Mouse (Mus musculus): ENCODE measurements around the gene Efcab12.

The Efcab12 gene

DNA sequence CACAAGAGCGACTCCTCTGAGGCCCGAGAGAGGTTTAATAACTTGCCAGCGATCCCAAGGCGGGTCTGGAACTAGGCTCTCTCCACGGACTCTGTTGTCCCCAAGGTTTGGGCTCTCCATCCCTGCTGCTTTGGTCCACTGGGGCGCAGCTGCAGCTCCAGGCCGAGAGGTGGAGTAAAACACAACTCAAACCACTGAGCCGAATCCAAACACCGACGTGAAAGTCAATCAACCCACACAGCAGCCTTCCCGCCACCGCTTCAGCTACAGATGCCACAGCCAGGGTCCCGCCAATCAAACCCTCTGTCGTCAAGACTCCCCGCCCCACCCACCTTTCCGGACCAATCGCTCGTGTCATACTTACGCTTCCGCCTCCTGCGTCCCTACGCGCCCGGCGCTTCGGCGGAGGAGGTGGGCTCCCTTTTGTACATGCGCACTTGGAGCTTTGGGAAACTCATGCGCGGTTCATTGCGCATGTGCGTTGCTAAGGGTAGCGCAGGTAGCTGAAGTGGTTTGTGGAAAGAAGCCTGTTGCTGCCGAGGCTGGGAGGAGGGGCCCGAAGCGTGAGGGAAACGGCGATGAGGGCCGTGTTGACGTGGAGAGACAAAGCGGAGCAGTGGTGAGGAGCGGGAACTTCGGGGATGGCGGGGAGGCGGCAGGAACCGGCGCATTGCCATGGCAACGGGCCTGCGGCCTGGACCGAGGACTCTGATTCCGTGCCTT, 15.0 kb upstream of the Efcab12 start, which contains the start of the genes Mbd4 and Ift122:
Gene Mbd4 (minus strand): TSS at position 281 of the 723 bp plus-strand sequence.
Gene Ift122 (plus strand): TSS at position 380 of the 723 bp plus-strand sequence.
- peaks cover 24% of the 10 kb centered on the region for H3K4me1 ChIP-seq (replicated peaks; ENCODE audit: low read depth, low read length)
- no peaks in the 10 kb centered on the region for H3K9me3 ChIP-seq (ENCODE audit: low read length)
- peak within 1 kb of the TSS; percentile 94 for H3K4me3 ChIP-seq (replicated peaks; ENCODE audit: low read length)
- H3K27me3 ChIP-seq (ENCODE audit: insufficient read depth, low read length), result no peaks in the 10 kb centered on the region
- TF ChIP-seq NANOG (IDR thresholded peaks at IDR 0.05; ENCODE audit: borderline replicate concordance, low read length) (no peak), CTCF (conservative IDR thresholded peaks at IDR 0.05; ENCODE audit: low read length) (no peak)
- peaks cover 28% of the 10 kb centered on the region for H3K36me3 ChIP-seq (ENCODE audit: insufficient read depth, low read length)

DNA sequence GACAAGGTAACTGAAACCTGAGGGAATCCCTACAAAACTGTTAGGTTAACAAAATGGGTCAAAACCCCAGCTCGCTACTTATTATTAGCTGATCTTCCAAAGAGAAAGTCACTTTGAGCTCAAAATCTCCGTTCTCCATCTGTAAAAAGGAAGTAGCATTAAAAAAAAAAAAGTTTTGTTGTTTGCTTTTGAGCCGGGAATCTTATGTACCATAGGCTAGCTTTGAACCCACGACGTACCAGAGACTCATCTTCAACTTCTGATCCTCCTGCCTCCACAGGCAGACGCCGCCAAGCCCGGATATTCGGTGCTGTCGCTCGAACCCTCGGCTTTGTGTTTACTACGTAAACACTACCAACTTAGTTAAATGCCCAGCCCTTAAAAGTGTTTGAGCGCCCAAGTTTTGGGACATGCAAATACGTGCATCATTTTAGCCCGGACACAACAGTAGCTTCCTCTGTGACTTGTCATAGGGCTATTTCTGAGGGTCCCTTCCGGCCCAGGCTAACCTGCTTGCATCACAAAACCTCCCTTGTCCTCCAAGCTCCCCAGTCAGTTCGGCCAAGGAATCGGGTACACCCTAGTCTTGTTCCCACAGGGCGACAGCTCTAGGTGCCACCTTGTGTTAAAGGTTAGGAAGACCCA, 14.4 kb upstream of the Efcab12 start:
- H3K4me1 ChIP-seq (replicated peaks; ENCODE audit: low read depth, low read length), result peaks cover 24% of the 10 kb centered on the region
- TF ChIP-seq POU5F1 (IDR thresholded peaks at IDR 0.05; ENCODE audit: borderline replicate concordance, low read length), result 0 out of 2 replicates have a peak, but pooled peaks have one; percentile 33
- no peak for TF ChIP-seq CTCF (conservative IDR thresholded peaks at IDR 0.05; ENCODE audit: low read length)
- peaks cover 34% of the 10 kb centered on the region for H3K36me3 ChIP-seq (ENCODE audit: insufficient read depth, low read length)
- H3K9me3 ChIP-seq (ENCODE audit: low read length), result no peaks in the 10 kb centered on the region
- H3K27me3 ChIP-seq (ENCODE audit: insufficient read depth, low read length), result no peaks in the 10 kb centered on the region
- H3K4me3 ChIP-seq (replicated peaks; ENCODE audit: low read length), result peak overlapping the region; percentile 94

GRCm38 (mm10) chr6:115848598-115849304, 10.5 kb upstream of the Efcab12 start:
- H3K27me3 ChIP-seq (ENCODE audit: insufficient read depth, low read length), result no peaks in the 10 kb centered on the region
- H3K4me1 ChIP-seq (replicated peaks; ENCODE audit: low read depth, low read length), result peaks cover 18% of the 10 kb centered on the region
- H3K36me3 ChIP-seq (ENCODE audit: insufficient read depth, low read length), result peaks cover 66% of the 10 kb centered on the region
- H3K9me3 ChIP-seq (ENCODE audit: low read length), result no peaks in the 10 kb centered on the region
- TF ChIP-seq NANOG (IDR thresholded peaks at IDR 0.05; ENCODE audit: borderline replicate concordance, low read length), result no peak
- no peak for TF ChIP-seq POU5F1 (IDR thresholded peaks at IDR 0.05; ENCODE audit: borderline replicate concordance, low read length)
- TF ChIP-seq CTCF (conservative IDR thresholded peaks at IDR 0.05; ENCODE audit: low read length), result no peak
- no peak overlapping the region for H3K4me3 ChIP-seq (replicated peaks; ENCODE audit: low read length)

DNA sequence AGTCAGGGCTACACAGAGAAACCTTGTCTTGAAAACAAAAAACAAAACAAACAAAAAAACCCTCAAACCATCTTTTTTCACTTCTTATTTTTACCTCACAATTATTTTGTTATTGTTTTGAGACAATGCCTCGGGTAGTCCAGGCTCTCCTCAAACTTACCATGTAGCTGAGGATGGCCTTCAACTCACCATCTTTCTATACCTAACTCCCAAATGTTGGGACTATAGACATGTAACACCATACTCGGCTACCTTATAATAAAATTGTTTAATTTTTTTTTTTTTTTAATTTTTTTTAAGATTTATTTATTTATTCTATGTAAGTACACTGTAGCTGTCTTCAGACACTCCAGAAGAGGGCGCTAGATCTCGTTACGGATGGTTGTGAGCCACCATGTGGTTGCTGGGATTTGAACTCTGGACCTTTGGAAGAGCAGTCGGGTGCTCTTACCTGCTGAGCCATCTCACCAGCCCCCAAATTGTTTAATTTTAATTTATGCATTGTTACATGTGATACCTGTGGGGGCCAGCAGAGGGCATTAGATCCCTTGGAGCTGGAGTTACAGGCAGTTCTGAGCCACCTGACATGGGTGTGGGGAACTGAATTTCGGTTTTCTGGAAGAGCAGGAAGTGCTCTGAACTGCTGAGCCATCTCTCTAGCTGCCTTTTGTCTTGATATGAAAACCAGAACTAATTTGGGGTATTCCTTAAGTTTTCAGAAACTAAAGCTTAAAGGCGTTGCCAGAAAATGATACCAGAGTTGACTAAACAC, 8.6 kb upstream of the Efcab12 start:
- peaks cover 85% of the 10 kb centered on the region for H3K36me3 ChIP-seq (ENCODE audit: insufficient read depth, low read length)
- no peaks in the 10 kb centered on the region for H3K27me3 ChIP-seq (ENCODE audit: insufficient read depth, low read length)
- H3K4me1 ChIP-seq (replicated peaks; ENCODE audit: low read depth, low read length), result peaks cover 11% of the 10 kb centered on the region
- peak; percentile 61 for TF ChIP-seq CTCF (conservative IDR thresholded peaks at IDR 0.05; ENCODE audit: low read length)
- no peak for TF ChIP-seq NANOG (IDR thresholded peaks at IDR 0.05; ENCODE audit: borderline replicate concordance, low read length)
- no peak for TF ChIP-seq POU5F1 (IDR thresholded peaks at IDR 0.05; ENCODE audit: borderline replicate concordance, low read length)
- H3K4me3 ChIP-seq (replicated peaks; ENCODE audit: low read length), result no peak overlapping the region
- no peaks in the 10 kb centered on the region for H3K9me3 ChIP-seq (ENCODE audit: low read length)

GRCm38 (mm10) chr6:115845006-115845405, 6.8 kb upstream of the Efcab12 start:
- Histone ChIP-seq H3K9me3 (ENCODE audit: low read length) (no peaks in the 10 kb centered on the region), H3K4me1 (replicated peaks; ENCODE audit: low read depth, low read length) (peaks cover 3% of the 10 kb centered on the region), H3K4me3 (replicated peaks; ENCODE audit: low read length) (no peak overlapping the region), H3K27me3 (ENCODE audit: insufficient read depth, low read length) (no peaks in the 10 kb centered on the region), H3K36me3 (ENCODE audit: insufficient read depth, low read length) (peaks cover 81% of the 10 kb centered on the region)
- TF ChIP-seq NANOG (IDR thresholded peaks at IDR 0.05; ENCODE audit: borderline replicate concordance, low read length), result no peak
- no peak for TF ChIP-seq POU5F1 (IDR thresholded peaks at IDR 0.05; ENCODE audit: borderline replicate concordance, low read length)
- TF ChIP-seq CTCF (conservative IDR thresholded peaks at IDR 0.05; ENCODE audit: low read length), result no peak

GRCm38 (mm10) chr6:115838745-115839144, 533 bp upstream of the Efcab12 start:
- H3K4me1 ChIP-seq (replicated peaks; ENCODE audit: low read depth, low read length), result peaks cover 31% of the 10 kb centered on the region
- TF ChIP-seq POU5F1 (IDR thresholded peaks at IDR 0.05; ENCODE audit: borderline replicate concordance, low read length) (no peak), CTCF (conservative IDR thresholded peaks at IDR 0.05; ENCODE audit: low read length) (no peak), NANOG (IDR thresholded peaks at IDR 0.05; ENCODE audit: borderline replicate concordance, low read length) (no peak)
- H3K36me3 ChIP-seq (ENCODE audit: insufficient read depth, low read length), result peaks cover 32% of the 10 kb centered on the region
- no peaks in the 10 kb centered on the region for H3K27me3 ChIP-seq (ENCODE audit: insufficient read depth, low read length)
- peak overlapping the region; percentile 73 for H3K4me3 ChIP-seq (replicated peaks; ENCODE audit: low read length)
- no peaks in the 10 kb centered on the region for H3K9me3 ChIP-seq (ENCODE audit: low read length)

GRCm38 (mm10) chr6:115833861-115834260, 4.4 kb downstream of the Efcab12 start:
- Histone ChIP-seq H3K9me3 (ENCODE audit: low read length) (no peaks in the 10 kb centered on the region), H3K36me3 (ENCODE audit: insufficient read depth, low read length) (no peaks in the 10 kb centered on the region), H3K4me1 (replicated peaks; ENCODE audit: low read depth, low read length) (peaks cover 29% of the 10 kb centered on the region), H3K27me3 (ENCODE audit: insufficient read depth, low read length) (no peaks in the 10 kb centered on the region), H3K4me3 (replicated peaks; ENCODE audit: low read length) (no peak overlapping the region)
- TF ChIP-seq CTCF (conservative IDR thresholded peaks at IDR 0.05; ENCODE audit: low read length) (no peak), NANOG (IDR thresholded peaks at IDR 0.05; ENCODE audit: borderline replicate concordance, low read length) (no peak), POU5F1 (IDR thresholded peaks at IDR 0.05; ENCODE audit: borderline replicate concordance, low read length) (no peak)

All from E14TG2a.4 (cell line).